13 mouse cellular contexts compared by ENCODE assay signal in genomic region chr4:135985193-135985592, GRCm38 (mm10). TPM values are rescaled to one million over a fixed set of nuclear protein-coding genes. Genes with fewer than 3 reads are reported as not detected.
DNase-seq lines count a peak whose midpoint lies in the region; ATAC-seq lines count a peak whose summit lies in the region.
"Had no signal": no experiment of that assay in that cellular context is flagged by ENCODE, and none has a peak within 500 bp of the region (broad histone marks: within the 10 kb centered on the region; RNA-seq: fewer than 3 reads in every experiment).

No protein-coding gene starts in this region.

- intact Hi-C loops in heart, postnatal 10 days (cut with DNase I), result no loop called here

- peak; percentile 90 for DNase-seq in heart, embryonic 10.5 days (ENCODE audit: low spot score)
- DNase-seq in heart, postnatal 10 days, result no peak
- peak; percentile 75 for DNase-seq in midbrain, embryonic 11.5 days (ENCODE audit: low spot score, missing footprints)
- DNase-seq in midbrain, embryonic 14.5 days, result no peak
- DNase-seq in ovary, adult 18-20 months (ENCODE audit: low spot score), result no peak
- no peak for DNase-seq in thymus, postnatal 4 days
- DNase-seq: adrenal gland, postnatal 14 days; cerebellum, adult 9-11 months; gastrocnemius, postnatal 25 days had no signal

- H3K9ac ChIP-seq in midbrain, embryonic 11.5 days (ENCODE audit: low read length), result no peak overlapping the region
- H3K9ac ChIP-seq in midbrain, embryonic 14.5 days (replicated peaks; ENCODE audit: low read length), result no peak overlapping the region

- H3K4me1 ChIP-seq in heart, embryonic 10.5 days, result peaks cover 25% of the 10 kb centered on the region
- peaks cover 10% of the 10 kb centered on the region for H3K4me1 ChIP-seq in midbrain, embryonic 11.5 days (ENCODE audit: control insufficient read depth, insufficient read depth, low read length)
- peaks cover 13% of the 10 kb centered on the region for H3K4me1 ChIP-seq in midbrain, embryonic 14.5 days (ENCODE audit: control insufficient read depth, insufficient read depth, low read length)

- no peak overlapping the region; the same call in 1 of the 2 replicates for H3K4me3 ChIP-seq in heart, embryonic 10.5 days
- no peak overlapping the region for H3K4me3 ChIP-seq in midbrain, embryonic 11.5 days (ENCODE audit: low read depth, low read length)
- no peak overlapping the region for H3K4me3 ChIP-seq in midbrain, embryonic 14.5 days (replicated peaks; ENCODE audit: low read depth, low read length)

- WGBS in heart, embryonic 10.5 days, result 79% methylated on average over 5 of the region's 5 CpGs
- 92% methylated on average over 5 of the region's 5 CpGs for WGBS in midbrain, embryonic 11.5 days
- 97% methylated on average over 5 of the region's 5 CpGs for WGBS in midbrain, embryonic 14.5 days

- H3K36me3 ChIP-seq in heart, embryonic 10.5 days, result peaks cover 46% of the 10 kb centered on the region
- peaks cover 7% of the 10 kb centered on the region; the same call in 1 of the 2 replicates for H3K36me3 ChIP-seq in midbrain, embryonic 11.5 days (ENCODE audit: control insufficient read depth, insufficient read depth, low read length)
- H3K36me3 ChIP-seq in midbrain, embryonic 14.5 days (ENCODE audit: control insufficient read depth, insufficient read depth, low read length), result peaks cover 18% of the 10 kb centered on the region

- H3K27ac ChIP-seq in heart, embryonic 10.5 days, result no peak overlapping the region; the same call in 1 of the 2 replicates
- H3K27ac ChIP-seq in midbrain, embryonic 11.5 days (ENCODE audit: low read depth, low read length), result no peak overlapping the region
- no peak overlapping the region for H3K27ac ChIP-seq in midbrain, embryonic 14.5 days (replicated peaks; ENCODE audit: low read depth, low read length)
- H3K27ac ChIP-seq: kidney, postnatal 0 days had no signal

- no peaks in the 10 kb centered on the region for H3K9me3 ChIP-seq in heart, embryonic 10.5 days
- no peaks in the 10 kb centered on the region for H3K9me3 ChIP-seq in midbrain, embryonic 11.5 days (ENCODE audit: control insufficient read depth, low read length)
- H3K9me3 ChIP-seq in midbrain, embryonic 14.5 days (ENCODE audit: control insufficient read depth, low read length), result no peaks in the 10 kb centered on the region

- no peaks in the 10 kb centered on the region for H3K27me3 ChIP-seq in heart, embryonic 10.5 days (ENCODE audit: insufficient read depth, poor library complexity, severe bottlenecking)
- H3K27me3 ChIP-seq in midbrain, embryonic 11.5 days (ENCODE audit: control insufficient read depth, insufficient read depth, low read length), result no peaks in the 10 kb centered on the region
- no peaks in the 10 kb centered on the region for H3K27me3 ChIP-seq in midbrain, embryonic 14.5 days (ENCODE audit: control insufficient read depth, insufficient read depth, low read length)
- H3K27me3 ChIP-seq: Patski had no signal

- no peak overlapping the region for H3K4me2 ChIP-seq in midbrain, embryonic 11.5 days
- no peak overlapping the region for H3K4me2 ChIP-seq in midbrain, embryonic 14.5 days (ENCODE audit: low read length)

- no peak for ATAC-seq in midbrain, embryonic 11.5 days (ENCODE audit: low FRiP score)
- ATAC-seq in midbrain, embryonic 14.5 days (ENCODE audit: low FRiP score, low TSS enrichment), result no peak
- ATAC-seq in erythroblast, adult 5-6 weeks (replicated peaks; ENCODE audit: low FRiP score, poor library complexity, severe bottlenecking), result peak; percentile 88
- peak; percentile 77 for ATAC-seq in megakaryocyte-erythroid progenitor cell, adult 5-6 weeks (replicated peaks; ENCODE audit: low FRiP score, low TSS enrichment, poor library complexity, severe bottlenecking)
- ATAC-seq: Patski had no signal

RNA-seq across cellular contexts. Expression of gene Pithd1, which starts 1.9 kb away (rescaled TPM):
- 50.8 and 67.8 TPM in 2 replicates for polyA plus RNA-seq in heart, embryonic 10.5 days (2016; fragmentation: Nextera tagmentation; extraction: Ambion mirVana)
- total RNA-seq in heart, postnatal 10 days (2021), result 10 to 100 TPM; 20.7 to 21.3 TPM
- 64.8 and 65.8 TPM in 2 replicates for polyA plus RNA-seq in midbrain, embryonic 11.5 days (2014; fragmentation: Nextera tagmentation; extraction: Ambion mirVana)
- 62.6 and 70.0 TPM in 2 replicates for polyA plus RNA-seq in midbrain, embryonic 14.5 days (2014; fragmentation: Nextera tagmentation; extraction: Ambion mirVana)
- total RNA-seq in erythroblast, adult 5-6 weeks (2015; ENCODE audit: low replicate concordance), result 24.4 and 34.5 TPM in 2 replicates
- total RNA-seq in erythroblast, adult 5-6 weeks (2017; ENCODE audit: low replicate concordance), result 72.0 and 131 TPM in 2 replicates
- 42.5 and 52.7 TPM in 2 replicates for total RNA-seq in megakaryocyte-erythroid progenitor cell, adult 5-6 weeks (2014; fragmentation: Nextera tagmentation)
- 31.3 and 34.5 TPM in 2 replicates for total RNA-seq in megakaryocyte-erythroid progenitor cell, adult 5-6 weeks (2017)

RNA-seq across cellular contexts. Expression of gene Lypla2, which starts 12.8 kb away (rescaled TPM):
- 105 and 134 TPM in 2 replicates for polyA plus RNA-seq in heart, embryonic 10.5 days (2016; fragmentation: Nextera tagmentation; extraction: Ambion mirVana)
- 10 to 100 TPM; 42.6 to 47.8 TPM for total RNA-seq in heart, postnatal 10 days (2021)
- 136 and 144 TPM in 2 replicates for polyA plus RNA-seq in midbrain, embryonic 11.5 days (2014; fragmentation: Nextera tagmentation; extraction: Ambion mirVana)
- 201 and 236 TPM in 2 replicates for polyA plus RNA-seq in midbrain, embryonic 14.5 days (2014; fragmentation: Nextera tagmentation; extraction: Ambion mirVana)
- total RNA-seq in erythroblast, adult 5-6 weeks (2015; ENCODE audit: low replicate concordance), result 14.6 and 25.2 TPM in 2 replicates
- 4.5 and 6.1 TPM in 2 replicates for total RNA-seq in erythroblast, adult 5-6 weeks (2017; ENCODE audit: low replicate concordance)
- total RNA-seq in megakaryocyte-erythroid progenitor cell, adult 5-6 weeks (2014; fragmentation: Nextera tagmentation), result 45.2 and 63.2 TPM in 2 replicates
- 13.7 and 17.5 TPM in 2 replicates for total RNA-seq in megakaryocyte-erythroid progenitor cell, adult 5-6 weeks (2017)

RNA-seq across cellular contexts. Expression of gene Gale, which starts 21.7 kb away (rescaled TPM):
- polyA plus RNA-seq in heart, embryonic 10.5 days (2016; fragmentation: Nextera tagmentation; extraction: Ambion mirVana), result 46.0 and 48.0 TPM in 2 replicates
- 1 to 10 TPM; 5.2 to 5.7 TPM for total RNA-seq in heart, postnatal 10 days (2021)
- 25.6 and 27.0 TPM in 2 replicates for polyA plus RNA-seq in midbrain, embryonic 11.5 days (2014; fragmentation: Nextera tagmentation; extraction: Ambion mirVana)
- 31.8 and 42.5 TPM in 2 replicates for polyA plus RNA-seq in midbrain, embryonic 14.5 days (2014; fragmentation: Nextera tagmentation; extraction: Ambion mirVana)
- total RNA-seq in erythroblast, adult 5-6 weeks (2015; ENCODE audit: low replicate concordance), result 2.3 and 7.9 TPM in 2 replicates
- 2.3 and 4.2 TPM in 2 replicates for total RNA-seq in erythroblast, adult 5-6 weeks (2017; ENCODE audit: low replicate concordance)
- 13.8 and 22.1 TPM in 2 replicates for total RNA-seq in megakaryocyte-erythroid progenitor cell, adult 5-6 weeks (2014; fragmentation: Nextera tagmentation)
- total RNA-seq in megakaryocyte-erythroid progenitor cell, adult 5-6 weeks (2017), result 6.5 and 8.1 TPM in 2 replicates

RNA-seq across cellular contexts. Expression of gene Eloa, which starts 36.4 kb away (rescaled TPM):
- polyA plus RNA-seq in heart, embryonic 10.5 days (2016; fragmentation: Nextera tagmentation; extraction: Ambion mirVana), result 35.6 and 36.1 TPM in 2 replicates
- 10 to 100 TPM; 34.8 to 36.0 TPM for total RNA-seq in heart, postnatal 10 days (2021)
- 42.8 and 43.6 TPM in 2 replicates for polyA plus RNA-seq in midbrain, embryonic 11.5 days (2014; fragmentation: Nextera tagmentation; extraction: Ambion mirVana)
- 25.0 and 33.8 TPM in 2 replicates for polyA plus RNA-seq in midbrain, embryonic 14.5 days (2014; fragmentation: Nextera tagmentation; extraction: Ambion mirVana)
- total RNA-seq in erythroblast, adult 5-6 weeks (2015; ENCODE audit: low replicate concordance), result 35.7 and 44.5 TPM in 2 replicates
- 40.0 and 53.8 TPM in 2 replicates for total RNA-seq in erythroblast, adult 5-6 weeks (2017; ENCODE audit: low replicate concordance)
- 41.0 and 41.3 TPM in 2 replicates for total RNA-seq in megakaryocyte-erythroid progenitor cell, adult 5-6 weeks (2014; fragmentation: Nextera tagmentation)
- total RNA-seq in megakaryocyte-erythroid progenitor cell, adult 5-6 weeks (2017), result 48.9 and 51.8 TPM in 2 replicates

RNA-seq across cellular contexts. Expression of gene Hmgcl, which starts 38.9 kb away (rescaled TPM):
- polyA plus RNA-seq in heart, embryonic 10.5 days (2016; fragmentation: Nextera tagmentation; extraction: Ambion mirVana), result 67.5 and 77.1 TPM in 2 replicates
- 10 to 100 TPM; 66.3 to 67.5 TPM for total RNA-seq in heart, postnatal 10 days (2021)
- 55.1 and 62.9 TPM in 2 replicates for polyA plus RNA-seq in midbrain, embryonic 11.5 days (2014; fragmentation: Nextera tagmentation; extraction: Ambion mirVana)
- 57.6 and 61.0 TPM in 2 replicates for polyA plus RNA-seq in midbrain, embryonic 14.5 days (2014; fragmentation: Nextera tagmentation; extraction: Ambion mirVana)
- total RNA-seq in erythroblast, adult 5-6 weeks (2015; ENCODE audit: low replicate concordance), result 17.3 and 45.4 TPM in 2 replicates
- 15.6 and 15.8 TPM in 2 replicates for total RNA-seq in erythroblast, adult 5-6 weeks (2017; ENCODE audit: low replicate concordance)
- total RNA-seq in megakaryocyte-erythroid progenitor cell, adult 5-6 weeks (2014; fragmentation: Nextera tagmentation), result 69.7 and 72.9 TPM in 2 replicates
- total RNA-seq in megakaryocyte-erythroid progenitor cell, adult 5-6 weeks (2017), result 42.6 and 65.4 TPM in 2 replicates

Comparison
In these comparisons a context has a peak if more than half of its experiments do, and no peak if none do; other contexts are left out.
1. DNase-seq: peak in heart, embryonic 10.5 days (single experiment) and midbrain, embryonic 11.5 days (single experiment); none in heart, postnatal 10 days (0 of 2), midbrain, embryonic 14.5 days (single experiment), ovary, adult 18-20 months (single experiment) and thymus, postnatal 4 days (single experiment).
2. ATAC-seq: peak in erythroblast, adult 5-6 weeks (single experiment) and megakaryocyte-erythroid progenitor cell, adult 5-6 weeks (single experiment); none in midbrain, embryonic 11.5 days (single experiment) and midbrain, embryonic 14.5 days (single experiment).